Mouse (Mus musculus): Measurements from ENCODE around the gene Rnf217.

Rnf217 gene

DNA sequence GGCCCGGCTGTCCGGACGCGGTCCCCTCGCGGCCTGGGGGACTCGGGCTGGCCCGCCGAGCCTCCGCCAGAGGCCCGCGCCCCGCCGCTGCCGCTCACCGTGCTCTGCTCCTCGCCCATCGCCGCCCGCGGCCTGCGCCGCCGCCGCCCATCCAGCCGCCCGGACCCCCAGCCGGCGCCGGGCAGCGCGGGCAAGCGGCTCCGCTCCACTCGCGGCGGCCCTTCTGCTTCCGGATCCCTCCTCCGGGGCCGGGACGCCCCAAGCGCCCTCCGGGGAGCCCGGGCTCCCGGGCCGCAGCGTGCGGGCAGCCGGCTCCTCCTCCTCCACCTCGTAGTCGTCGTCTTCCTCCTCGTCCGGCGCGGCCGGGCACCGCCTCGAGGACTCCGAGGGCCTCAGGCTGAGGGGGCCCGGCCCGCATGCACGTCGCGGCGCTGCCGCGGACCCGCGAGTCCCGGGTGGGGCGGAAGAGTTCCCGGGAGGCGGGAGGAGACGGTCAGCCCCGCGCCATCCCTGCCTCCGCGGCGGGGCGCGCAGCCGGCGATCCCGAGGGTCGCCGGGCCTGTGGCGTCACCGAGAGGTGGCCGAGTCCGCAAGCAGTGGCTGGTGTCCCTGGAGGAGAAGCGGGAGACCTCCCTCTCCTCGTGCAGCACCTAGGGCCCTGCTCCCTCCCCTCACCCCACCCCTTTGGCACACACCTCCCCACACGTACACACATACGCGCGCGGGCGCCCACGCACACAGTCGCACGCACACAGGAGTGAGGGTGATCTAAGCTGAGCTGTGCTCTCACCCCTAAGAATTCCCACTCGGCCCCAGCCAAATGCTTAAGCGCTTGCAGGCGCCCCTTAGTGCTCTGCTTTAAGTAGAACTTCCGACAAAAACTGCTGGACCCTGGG is at the start of gene Rnf217:
Gene Rnf217, minus strand, starts transcription at position 119 of the 896 bp plus-strand sequence.
- DNase-seq, result peak; percentile 84 to 85

DNA sequence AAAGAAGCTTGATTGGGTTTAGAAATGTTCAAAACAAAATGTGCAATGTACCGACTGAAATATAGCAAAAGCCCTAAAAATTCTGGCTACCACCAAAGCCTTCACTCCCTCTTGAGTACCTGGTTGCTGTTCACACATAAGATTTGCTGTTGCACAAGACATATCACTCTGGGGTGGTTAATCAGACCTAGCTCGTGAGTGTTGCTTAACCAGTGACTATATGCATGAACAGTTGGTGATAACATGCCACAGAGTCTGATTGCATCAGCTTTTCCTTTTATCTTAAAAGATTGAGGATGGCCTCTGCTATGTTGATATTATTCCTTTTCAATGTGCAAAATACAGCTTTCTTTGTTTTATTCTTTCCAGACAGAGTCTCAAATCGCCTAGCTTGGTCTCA is 38.3 kb upstream of the Rnf217 start:
- no peak for DNase-seq

DNA sequence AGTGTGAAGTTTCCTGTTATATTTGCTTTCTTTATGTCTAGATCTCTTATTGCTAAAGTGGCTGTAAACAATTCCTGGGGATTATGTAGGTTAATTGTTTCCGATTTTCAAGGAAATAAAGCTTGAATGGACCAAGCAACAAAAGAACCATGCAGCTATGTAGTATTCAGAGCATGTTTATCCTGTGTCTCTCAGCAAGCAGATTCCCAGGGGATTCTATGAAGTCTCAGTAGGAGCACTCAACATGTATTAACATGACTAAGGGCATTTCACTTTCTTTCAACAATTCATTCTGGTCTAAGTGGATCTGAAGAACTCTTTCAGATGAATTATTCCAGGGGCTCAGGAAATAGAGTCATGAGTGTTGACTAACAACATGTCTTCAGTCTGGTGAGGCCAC is 37.1 kb upstream of the Rnf217 start:
- DNase-seq, result no peak

DNA sequence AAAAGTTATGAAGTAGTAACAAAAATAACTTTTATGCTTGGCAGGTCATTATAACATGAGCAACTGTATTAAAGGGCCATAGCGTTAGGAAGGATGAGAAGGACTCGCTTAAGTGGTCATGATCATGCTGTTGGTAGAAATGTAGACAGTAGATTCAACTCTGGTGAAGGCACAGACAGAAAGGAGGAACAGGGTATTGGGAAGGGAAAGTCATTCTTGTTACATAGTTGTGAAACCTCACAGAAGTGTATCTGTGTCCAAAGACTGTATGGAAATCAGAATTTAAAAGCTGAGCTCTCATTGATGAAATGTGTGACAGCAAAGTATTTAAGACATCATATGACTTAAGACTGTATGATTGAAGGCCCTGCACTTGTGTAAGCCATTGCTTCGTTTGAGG is 26.1 kb upstream of the Rnf217 start:
- no peak for DNase-seq

DNA sequence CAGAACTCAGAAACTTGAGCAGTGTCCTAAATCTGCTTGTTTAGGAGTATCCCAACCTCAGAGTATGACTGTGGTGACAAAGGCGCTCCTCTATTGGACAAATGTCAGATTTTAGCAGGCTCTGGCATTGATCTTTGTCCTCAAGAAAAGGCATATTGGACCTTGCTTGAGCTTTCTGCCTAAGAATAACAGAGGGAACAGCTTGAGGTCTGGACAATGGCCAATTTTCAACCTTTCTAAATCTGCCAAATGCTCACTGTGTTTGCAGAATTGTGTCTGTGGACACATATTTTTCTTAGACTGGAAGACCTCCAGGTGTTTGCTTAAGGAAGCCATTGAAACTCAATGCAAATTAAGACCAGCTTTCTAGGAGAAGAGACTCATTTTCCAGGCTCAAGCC is 23.0 kb upstream of the Rnf217 start:
- DNase-seq, result peak; percentile 29 to 49

DNA sequence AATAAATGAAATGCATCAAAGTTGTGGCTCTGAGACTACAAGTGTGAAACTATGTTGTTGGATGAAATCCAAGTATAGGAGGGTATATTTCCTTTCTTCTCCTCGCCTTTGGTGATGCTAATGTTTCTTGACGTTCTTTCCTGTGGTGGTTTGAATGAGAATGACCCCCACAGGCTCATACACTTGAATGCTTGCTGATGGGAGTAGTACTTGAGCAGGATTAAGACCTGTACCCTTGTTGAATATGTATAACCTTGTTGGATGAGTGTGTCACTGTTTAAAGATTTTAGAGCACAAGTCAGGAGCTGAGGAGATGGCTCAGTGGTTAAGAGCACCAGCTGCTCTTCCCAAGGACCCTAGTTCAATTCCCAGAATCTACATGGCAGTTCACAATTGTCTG is 6.4 kb upstream of the Rnf217 start:
- DNase-seq, result no peak

DNA sequence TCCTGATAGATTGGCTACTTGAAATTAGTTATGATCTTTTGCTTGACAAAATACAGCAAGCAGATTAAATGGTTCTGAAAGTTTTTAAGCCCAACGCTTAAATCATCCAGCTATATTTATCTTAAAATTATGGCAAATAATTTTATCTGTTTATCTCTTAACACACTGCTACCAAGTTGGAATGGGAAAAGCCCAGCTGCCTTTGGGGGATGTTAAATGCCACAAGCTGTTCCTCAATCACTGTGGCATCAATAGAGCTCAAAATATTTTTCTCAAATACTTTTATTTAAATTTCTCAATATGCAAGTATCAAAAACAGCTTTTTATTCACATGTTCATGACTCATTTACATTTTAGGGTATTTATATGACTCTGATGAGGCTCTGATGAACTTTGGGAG is 5.1 kb upstream of the Rnf217 start:
- no peak for DNase-seq

DNA sequence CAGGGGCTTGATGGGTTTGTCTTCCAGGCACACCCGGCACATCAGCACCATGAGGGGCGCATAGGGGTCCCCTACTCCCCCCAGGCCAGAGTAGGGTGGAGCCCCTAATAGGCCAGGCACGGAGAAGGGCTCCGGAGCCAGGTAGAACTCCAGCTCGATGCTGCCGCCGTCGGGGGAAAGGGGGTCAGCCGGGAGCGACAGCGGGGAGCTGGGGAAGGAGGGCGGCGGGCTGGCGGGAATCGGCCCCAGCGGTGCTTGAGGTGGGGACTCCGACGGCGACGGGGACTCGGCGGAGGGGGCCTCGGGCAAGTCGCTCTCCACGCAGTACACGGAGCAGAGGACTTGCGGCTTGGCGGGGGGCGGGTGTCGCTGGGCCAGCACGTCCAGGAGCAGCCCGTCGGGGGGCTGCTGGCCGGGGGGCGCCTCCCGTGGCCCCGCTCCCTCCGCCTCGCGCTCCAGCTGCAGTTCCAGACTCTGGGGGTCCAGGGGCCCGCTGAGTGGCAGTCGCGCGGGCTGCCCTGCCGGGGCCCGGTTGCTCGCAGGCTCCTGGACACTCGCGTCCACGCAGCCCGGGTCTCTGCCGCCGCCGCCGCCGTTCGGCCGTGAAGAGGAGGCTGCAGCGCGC is 431 bp downstream of the Rnf217 start:
- peak; percentile 53 for DNase-seq

DNA sequence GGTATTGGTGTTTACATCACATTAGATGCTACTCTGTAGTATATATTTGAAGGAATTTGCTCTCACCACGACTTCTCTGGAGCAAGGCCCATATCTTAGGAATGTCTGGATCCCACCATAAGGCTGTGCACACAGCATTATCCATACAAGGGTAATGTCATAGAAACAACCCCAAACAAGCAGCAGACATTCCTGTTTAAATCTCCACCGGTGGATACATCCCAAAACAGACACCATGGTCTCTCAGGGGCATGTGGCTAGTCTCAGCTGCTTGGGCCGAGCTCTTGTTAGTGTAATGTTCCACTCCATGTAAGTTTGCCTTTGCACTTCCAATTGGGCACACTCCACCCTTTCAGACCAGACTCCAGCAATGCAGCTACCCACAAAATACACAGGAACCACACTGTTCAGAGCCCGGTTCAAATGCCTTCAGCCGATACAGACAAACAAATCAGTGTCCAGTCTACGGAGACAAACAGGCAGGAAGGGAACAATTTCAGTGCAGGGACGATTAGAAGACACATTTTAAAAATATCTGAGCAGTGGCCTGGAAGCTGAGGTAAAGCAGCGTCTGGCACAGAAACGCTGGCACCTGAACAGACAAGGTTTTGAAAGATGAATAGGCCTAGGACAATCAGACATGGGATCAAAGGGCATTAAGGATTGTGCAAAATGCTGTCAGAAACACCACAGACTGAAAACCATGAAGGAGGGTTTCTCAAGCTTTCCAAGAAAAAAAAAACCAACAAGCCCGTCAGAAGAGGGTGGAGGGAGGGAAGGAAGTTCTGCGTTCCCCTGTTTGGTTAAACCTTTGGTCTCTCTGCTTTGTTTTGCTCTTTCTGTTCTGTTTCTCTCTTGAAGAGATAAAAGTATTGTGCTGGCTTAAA is 1.8 kb downstream of the Rnf217 start:
- DNase-seq, result peak; percentile 14 to 41

DNA sequence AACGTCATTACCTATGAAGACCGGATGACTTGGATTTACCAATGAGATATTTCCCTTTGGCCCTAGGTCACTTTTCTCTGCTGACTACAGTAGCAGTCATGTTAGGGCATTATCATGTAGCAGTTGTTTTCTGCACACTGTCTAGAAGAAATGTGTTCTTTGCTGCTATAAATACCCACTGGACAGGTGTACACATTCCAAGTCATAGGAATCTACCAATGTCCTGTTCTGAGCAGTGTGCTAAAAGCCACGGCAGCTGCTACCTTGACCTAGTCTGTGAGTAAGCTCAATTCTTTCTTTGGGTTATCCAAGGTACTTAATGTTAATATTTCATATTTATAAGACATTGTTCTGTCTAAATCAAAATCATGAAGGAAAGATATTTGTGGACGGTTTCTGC is 5.1 kb downstream of the Rnf217 start:
- no peak for DNase-seq

DNA sequence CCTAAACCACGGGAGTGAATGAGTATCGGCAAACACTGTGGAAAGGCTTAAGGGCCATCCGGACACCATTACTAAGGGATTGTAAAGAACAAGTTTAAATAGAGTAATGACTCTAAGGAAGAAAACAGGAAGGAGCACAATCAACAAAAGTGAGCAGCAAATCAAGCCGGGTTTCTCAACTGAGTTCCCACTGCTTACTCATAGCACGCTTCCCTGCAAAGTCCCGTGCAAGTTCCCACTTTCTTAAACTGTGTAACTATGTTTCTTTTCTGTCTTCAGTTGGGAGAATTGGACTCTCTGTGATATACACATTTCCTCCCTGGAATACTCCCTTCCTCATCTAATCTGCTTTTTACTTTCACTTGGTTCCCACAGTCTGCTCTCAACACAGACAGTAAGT is 8.9 kb downstream of the Rnf217 start:
- DNase-seq, result no peak

DNA sequence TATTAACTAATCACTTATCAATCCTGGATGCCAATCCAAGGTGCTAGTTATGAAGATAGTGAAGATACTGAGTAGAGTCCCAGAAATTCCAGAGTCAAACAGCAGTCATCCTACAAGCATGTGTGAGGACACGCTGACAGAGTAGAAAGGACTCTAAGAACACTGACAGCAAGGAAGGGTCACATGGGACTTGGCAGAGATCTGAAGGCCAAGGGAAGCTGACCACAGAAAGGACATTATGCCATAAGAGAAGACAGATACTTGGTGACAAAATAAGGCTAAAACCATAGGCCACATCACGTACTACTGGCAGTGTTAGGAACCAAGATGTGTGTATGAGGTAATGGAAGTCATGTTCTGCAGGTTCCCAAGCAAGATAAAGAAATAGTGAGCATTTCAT is 11.1 kb downstream of the Rnf217 start:
- DNase-seq, result no peak

DNA sequence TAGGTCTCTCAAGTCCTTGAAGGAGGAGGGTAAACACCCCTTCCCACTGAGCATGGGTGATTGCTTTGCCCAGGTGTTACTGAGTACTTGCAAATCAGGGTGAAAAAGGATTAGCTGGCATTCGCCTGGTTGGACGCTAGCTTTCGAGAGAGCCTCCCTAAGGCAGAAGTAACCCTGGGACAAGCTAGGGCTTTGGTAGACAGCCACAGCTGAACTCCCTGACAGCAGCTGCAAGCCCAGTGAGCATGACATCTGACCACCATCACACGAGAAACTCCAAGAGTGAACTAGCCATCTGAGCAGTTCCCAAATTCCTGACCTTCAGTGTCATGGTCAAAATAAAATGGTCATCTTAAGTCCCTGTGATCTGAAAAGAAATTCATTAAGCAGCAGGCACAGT is 12.2 kb downstream of the Rnf217 start:
- no peak for DNase-seq

DNA sequence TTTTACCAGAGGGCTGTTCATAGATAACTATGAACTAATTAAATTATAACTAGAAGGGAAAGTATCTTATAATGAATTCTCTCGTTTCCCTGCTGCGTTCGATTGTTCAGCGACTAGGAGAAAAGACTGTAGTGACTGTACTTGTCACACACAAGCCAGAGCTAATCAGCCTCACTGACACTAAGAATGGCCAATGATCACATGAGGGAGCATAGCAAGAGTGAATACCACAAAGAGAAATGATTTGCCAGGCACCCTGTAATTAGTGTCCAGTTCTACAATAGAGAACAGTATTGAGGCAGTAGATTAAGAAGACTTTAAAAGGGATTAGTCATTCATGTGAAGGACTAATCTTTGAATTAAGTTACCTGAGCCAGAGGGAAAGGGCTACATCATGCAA is 13.7 kb downstream of the Rnf217 start:
- no peak for DNase-seq

DNA sequence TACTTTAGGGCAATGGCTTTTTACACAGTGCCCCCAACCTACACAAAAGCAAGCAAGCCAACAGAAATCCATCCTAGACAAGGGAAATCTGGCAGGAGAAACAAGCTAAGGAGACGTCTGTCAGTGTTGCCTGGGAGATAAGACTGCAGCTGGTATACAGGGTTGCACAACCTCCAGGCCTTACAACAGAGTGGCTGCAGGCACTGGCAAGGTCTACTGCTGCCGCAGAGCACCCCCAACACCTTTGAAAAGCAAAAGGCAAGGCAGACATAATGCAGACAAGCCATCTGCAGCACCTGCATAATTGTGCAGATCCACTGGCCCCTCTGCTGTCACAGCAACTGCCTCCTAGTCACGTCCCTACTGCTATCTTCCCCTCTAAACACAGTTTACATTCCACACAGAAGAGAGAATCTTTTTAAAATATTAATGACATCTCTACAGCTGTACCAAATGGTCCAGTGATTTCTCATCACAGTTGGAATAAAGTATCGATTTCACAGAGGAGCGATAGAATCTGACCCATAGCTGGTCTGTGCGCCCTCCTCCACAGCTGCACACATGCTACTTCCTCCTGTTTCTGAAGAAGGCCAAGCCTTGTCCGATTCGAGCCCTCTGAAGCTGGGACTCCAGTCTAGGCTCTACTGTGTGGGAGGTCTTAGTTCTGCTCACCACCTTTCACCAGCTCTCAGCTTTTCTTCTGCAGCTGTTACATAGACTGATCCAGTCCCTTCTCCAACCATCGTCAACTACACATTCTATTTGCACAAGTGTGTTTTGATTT is 16.1 kb downstream of the Rnf217 start:
- DNase-seq, result no peak

DNA sequence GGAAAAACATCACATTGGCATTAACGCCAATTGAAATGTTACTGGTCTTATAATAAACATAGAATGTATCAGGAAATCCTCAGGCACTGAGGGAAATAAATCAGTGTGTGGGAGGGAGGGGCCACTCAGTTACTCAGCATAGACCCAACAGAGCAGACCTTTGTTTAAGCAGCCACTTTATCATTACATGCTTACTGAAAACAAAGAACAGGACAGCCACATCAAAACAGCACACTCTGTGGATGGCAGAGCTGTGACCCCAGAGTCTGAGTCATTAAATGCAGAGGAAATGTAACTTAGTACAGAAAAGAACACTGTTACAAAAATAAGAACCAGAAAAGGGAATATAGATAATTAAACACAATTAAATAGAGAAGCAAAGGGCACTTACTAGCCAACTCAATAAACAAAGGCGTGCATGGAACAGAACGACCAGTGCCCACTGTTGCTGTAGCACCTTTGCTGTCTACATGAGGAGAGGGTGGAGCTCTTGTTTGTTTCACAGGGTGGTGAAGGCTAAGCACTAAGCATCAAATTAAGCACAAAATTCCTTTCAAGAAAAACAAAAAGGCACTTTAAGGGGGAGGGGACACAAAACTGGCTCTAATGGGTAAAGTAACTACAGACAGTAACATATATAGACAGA is 16.8 kb downstream of the Rnf217 start:
- no peak for DNase-seq

DNA sequence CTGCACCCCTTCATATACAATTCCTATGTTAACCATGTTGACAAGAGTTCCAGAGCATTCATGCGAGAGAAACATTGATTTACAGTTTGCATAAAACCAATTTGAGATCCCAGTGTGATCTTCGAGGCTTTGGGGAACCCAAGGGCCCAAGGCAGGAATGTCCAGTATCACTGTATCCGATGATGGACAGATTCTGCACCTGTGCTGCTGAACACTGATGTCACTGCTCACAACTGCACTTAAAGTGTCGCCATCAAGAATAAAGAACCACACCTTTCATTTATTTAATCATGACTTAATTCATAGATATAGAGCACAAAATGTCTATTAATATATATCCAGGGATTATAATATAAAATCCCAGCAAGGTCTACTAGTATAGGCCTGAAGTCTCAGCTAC is 28.3 kb downstream of the Rnf217 start:
- no peak for DNase-seq

DNA sequence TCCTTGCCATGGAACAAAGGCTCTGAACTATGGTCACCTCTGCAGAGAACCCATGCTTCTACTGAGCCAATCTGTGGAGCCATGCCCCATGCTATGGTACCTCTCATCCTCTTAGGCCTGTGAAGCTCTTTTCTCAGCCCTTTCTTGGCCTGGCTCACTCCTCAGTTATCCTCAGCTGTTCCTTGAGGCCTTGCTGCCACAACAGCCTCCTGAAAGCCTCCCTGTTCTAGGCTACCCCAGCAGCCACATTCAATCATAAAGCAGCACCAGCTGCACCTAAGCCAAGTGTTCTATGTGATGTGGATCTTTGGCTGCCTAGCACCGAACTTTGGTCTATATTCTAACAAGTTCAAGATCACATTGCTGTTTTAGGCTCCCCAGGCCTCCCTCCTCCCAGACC is 28.9 kb downstream of the Rnf217 start:
- no peak for DNase-seq

DNA sequence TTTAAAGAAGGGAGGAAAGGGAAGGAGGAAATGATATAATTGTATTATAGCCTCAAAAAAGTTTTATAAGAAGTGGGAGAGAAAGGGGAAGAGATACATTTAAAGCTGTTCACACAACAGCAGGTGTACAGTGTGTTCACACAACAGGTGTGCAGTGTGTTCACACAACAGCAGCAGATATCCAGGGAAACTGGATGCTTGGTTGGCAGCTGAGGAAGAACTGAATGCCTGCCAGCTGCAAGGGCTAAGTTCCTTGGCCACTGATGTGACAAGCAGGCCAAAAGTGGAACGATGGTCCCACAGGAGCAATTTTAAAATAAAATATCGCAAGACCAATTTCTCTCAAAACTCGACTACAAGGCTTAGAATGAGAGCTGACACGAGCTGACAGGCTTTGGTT is 35.7 kb downstream of the Rnf217 start:
- no peak for DNase-seq

DNA sequence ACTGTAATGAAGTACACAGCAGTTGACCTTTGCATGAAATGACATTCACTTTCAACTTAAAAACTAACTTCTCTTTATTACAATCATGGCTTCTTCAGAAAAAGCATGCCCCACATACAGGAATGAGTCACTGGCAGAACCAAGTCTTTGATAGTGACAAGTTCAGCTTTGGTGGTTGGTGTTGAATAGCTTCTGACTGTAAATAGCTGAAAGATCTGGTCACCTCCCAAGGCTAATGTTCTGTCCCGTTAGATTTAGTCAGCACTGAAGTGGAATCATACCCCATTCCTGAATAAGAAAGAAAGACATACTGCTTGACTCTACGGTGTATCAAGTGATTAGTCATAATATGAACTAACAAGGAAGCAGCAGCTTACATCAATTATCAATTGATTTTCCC is 51.7 kb downstream of the Rnf217 start:
- no peak for DNase-seq

DNA sequence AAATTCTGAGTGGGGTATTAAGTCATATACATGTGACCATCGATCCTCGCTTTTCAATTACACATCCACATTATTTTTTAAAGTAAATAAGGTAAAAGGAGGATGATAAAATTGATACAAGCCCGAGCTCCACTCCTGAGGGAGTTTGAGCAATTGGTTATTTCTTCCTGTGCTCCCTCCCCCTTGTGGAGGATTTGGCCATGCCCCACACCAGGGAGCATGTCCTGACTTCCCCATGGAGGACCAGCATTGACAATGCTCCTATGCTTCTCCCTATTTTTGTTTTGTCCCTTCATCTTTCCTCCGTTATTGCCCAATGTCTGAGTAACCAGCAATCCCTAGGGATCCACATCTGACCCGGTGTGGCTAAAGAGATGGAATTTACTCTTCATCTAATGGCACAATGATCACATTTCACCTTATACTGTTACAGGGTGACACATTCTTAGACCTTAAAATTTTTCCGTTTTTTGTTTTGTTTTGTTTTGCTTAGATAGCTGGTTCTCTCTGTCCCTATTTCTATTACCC is 53.5 kb downstream of the Rnf217 start:
- DNase-seq, result no peak

DNA sequence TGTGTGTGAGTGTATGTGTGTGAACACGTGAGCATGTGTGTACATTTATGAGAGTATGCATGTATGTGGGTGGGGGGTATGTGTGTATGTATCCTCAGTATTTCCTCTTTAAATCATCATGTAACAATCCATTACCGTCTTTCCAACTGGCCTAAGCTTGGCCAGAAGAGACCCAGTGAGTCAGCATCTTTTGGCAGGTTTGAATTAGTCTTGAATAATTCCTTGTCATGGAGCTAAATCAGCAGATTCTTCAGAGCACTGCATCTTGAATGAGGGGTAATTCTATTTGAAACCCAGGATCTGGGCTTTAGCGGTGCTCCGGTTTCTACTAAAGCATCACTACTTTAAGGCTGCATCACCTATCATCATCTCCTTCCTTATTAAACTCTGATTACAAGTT is 55.7 kb downstream of the Rnf217 start:
- no peak for DNase-seq
